Mouse (Mus musculus): ENCODE results near the gene Hexim1.

Gene Hexim1

DNA sequence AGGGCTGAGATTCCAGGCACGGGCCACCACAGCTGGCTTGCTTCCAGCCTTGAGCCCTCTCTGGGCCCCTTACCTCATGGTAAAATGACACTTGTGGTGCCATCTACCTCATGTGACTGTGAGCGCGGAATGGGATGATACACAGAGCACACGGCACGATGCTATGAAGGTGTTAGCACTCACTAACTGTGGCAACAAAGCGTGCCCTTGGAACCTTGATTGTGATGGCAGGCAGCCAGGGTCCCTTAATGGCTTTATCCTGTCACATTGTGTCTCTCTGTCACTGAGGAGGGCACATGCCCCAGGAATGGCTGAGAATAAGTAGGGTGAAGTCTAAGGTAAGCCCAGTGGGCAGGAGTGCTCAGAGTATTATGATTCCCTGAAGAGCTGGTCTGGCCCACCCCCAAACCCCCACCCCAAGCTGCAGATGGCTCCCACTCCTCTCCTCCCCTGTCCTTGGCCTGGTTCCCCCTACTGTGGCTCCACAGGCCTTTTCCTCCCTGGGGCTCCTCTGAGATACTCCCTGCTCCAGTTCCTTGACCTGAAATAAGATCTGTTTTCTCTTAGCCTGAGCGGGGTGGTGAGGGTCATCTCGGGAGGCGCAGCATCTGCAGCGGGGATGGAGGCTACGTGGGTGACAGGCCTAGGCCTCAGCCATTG lies 17.4 kb upstream of the Hexim1 start:
- no peak for DNase-seq (ENCODE audit: low spot score)

GRCm38 (mm10) chr11:103099352-103099940 lies 16.6 kb upstream of the Hexim1 start:
- no peak for DNase-seq (ENCODE audit: low spot score)

- no peak for DNase-seq (ENCODE audit: low spot score)
These were observed 15.7 kb upstream of the Hexim1 start for GRCm38 (mm10) chr11:103100361-103100760.

DNA sequence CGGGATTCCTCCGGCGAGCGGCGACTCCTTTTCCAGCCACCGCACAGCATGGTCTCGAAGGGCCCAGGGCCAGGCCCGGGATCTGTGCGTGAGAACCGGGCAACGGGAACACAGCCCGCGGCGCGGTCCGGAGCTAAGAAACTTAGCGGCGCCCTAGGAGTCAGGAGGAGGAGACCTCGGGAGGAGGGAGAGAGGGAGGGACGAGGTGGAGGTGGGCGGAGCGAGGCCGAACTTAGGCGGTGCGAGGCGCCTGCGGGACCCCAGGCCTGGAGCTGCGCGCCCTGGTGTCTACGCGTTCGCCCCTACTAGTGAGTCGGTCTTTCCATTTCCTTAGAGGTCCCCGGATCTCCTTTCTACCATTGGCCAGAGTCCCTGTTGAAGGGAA lies 14.6 kb upstream of the Hexim1 start, which contains the start of the genes Plcd3 and Acbd4:
Gene Plcd3, minus strand, starts transcription at position 178 of the 385 bp plus-strand sequence.
Gene Acbd4, plus strand, starts transcription at position 202 of the 385 bp plus-strand sequence.
- no peak for DNase-seq (ENCODE audit: low spot score)

GRCm38 (mm10) chr11:103101866-103102501 lies 14.0 kb upstream of the Hexim1 start:
- DNase-seq (ENCODE audit: low spot score) = no peak

DNA sequence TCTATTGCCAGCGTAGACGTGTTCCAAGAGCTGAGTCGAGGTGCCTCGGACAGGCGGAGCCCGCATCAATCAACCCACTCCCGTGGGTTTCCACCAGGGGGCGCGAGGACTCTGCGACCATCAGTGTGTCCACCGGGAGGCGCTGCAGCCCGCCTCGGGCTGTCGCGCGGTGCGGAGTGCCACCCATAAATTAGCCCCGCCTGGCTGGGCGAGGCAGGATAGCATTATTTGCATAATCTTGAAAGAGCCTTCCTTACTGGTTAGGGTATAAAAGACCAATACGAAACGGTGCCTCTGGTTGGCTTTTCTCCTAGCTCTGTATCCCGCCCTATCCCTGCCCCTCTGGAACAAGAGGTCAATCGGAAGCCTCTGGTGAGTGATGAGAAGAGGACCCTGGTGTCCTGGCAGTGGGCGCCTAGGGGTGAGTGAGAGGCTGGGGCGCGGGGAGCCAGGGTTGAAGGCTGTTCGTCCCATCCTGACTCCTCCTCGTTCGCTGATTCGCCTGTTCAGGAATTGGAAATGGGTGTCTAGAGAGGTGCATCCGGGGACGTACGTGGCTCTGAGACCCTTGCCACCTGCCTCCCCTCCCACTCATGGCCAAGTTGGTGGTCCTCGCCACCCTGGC lies 13.2 kb upstream of the Hexim1 start:
- peak; percentile 92 for DNase-seq (ENCODE audit: low spot score)

- no peak for DNase-seq (ENCODE audit: low spot score)
These were observed 12.4 kb upstream of the Hexim1 start for GRCm38 (mm10) chr11:103103621-103104020.

DNA sequence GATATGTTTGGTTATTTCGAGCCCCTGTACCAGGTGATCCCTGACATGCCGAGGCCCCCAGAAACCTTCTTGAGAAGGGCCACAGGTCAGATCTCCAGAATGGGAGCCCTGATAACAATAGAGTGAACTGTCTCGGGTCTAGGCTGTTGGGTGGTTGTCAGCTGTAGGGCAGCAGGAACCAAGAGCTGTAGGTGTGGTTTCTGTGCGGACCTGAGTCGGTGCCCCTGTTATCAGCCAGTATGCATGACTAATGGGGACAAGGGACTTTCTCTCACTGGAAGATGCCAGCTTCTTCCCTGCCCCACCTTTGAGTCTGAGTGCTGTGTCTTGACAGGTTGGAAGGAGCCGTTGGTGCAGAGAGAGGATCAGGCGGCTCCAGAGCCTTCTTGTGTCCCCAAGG lies 11.6 kb upstream of the Hexim1 start:
- DNase-seq (ENCODE audit: low spot score) = no peak

GRCm38 (mm10) chr11:103105180-103105725 lies 10.8 kb upstream of the Hexim1 start:
- no peak for DNase-seq (ENCODE audit: low spot score)

GRCm38 (mm10) chr11:103105810-103106209 lies 10.2 kb upstream of the Hexim1 start:
- no peak for DNase-seq (ENCODE audit: low spot score)

DNA sequence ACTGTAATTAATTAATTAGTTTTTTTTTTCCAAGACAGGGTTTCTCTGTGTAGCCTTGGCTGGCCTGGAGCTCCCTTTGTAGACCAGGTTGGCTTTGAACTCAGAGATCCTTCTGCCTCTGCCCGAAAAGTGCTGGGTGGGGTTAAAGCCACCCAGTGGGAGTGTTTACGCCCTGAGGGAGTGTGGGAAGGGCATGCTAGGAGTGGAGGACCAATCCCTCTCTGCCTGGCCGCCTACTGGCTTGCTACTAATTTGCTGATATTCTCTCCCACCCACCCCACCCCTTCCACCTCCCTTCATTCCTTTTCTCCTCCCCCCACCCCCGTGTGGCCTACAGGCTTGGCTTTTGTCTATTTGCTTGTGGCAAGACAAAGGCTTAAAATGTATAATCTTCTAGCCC lies 9.6 kb upstream of the Hexim1 start:
- no peak for DNase-seq (ENCODE audit: low spot score)

DNA sequence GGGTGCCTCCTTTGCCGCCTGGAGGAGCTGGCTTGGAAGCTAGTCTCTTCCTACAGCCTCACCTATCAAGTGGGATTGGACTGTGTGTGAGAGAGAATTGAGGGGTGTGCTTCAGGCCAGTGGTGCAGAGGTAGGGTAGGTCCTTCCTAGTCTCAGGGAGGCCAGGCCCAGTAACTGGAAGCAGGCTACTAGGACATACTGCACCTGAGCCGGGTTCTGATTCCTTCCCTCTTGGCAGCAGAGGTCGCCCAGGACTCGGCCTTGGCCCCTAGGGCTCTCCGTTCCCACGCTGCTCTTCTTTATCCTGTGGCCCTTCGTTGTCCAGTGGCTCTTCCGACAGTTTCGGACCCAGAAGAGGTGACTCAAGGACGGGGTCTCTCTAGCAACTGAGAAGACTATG lies 4.7 kb upstream of the Hexim1 start:
- no peak for DNase-seq (ENCODE audit: low spot score)

DNA sequence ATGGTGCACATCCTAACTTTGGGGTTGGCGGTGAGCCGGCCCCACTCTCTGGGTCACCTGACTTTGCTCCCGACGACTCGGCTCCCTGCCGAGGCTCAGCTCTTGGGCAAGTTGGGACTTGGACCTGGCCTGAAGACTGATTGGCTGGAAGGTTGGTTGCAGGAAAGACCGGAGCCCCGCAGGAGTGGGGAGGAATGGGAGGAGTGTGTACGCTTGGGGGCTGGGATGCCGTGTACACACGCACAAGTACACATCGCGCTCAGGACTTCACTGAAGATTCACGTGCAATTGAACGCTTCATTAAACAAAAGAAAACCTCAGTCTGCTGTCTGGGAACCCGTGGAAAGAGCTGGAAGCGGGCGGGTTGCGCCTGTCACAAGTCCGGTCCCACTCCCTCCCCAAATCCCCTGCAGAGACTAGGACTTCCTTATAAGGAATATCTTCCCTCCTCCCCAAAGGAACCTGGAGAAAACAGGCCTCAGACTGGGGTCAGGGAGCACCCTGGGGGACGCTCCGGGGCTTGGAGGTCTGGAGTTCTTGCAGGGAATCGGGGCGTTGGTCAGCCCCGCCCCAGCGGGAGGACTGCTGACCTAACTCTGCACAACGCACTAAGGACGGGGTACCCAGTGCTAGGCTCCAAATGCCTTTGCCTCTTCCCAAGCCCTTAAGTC lies 4.0 kb upstream of the Hexim1 start:
- DNase-seq (ENCODE audit: low spot score) = no peak

DNA sequence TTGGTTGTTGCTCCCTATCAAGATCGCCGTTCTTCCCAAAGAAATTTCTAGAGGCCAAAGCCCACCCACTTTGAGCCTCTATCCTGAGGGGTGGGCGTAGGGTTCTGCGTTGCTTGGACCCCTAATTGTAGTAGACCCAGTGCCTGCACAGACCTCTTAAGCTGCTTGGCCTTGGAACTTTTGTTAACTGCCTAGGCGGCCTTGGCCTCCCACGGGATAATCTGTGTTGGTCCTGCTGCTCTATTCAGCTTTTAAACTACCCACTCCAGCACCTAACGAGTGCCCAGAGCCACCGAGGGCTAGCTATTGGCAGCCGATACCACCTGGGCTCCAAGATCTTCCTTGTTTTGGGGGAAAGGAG lies 3.5 kb upstream of the Hexim1 start:
- DNase-seq (ENCODE audit: low spot score) = no peak

GRCm38 (mm10) chr11:103113005-103113404 lies 3.0 kb upstream of the Hexim1 start:
- DNase-seq (ENCODE audit: low spot score) = no peak

- no peak for DNase-seq (ENCODE audit: low spot score)
These were observed 2.3 kb upstream of the Hexim1 start for GRCm38 (mm10) chr11:103113771-103114170.

- DNase-seq (ENCODE audit: low spot score) = no peak
These were observed 1.6 kb upstream of the Hexim1 start for GRCm38 (mm10) chr11:103114270-103114943.

GRCm38 (mm10) chr11:103115163-103116007 lies 646 bp upstream of the Hexim1 start:
- DNase-seq (ENCODE audit: low spot score) = no peak

- no peak for DNase-seq (ENCODE audit: low spot score)
These were observed 1.0 kb downstream of the Hexim1 start for GRCm38 (mm10) chr11:103116959-103117590.

- DNase-seq (ENCODE audit: low spot score) = no peak
These were observed 1.6 kb downstream of the Hexim1 start for GRCm38 (mm10) chr11:103117591-103118009.

Data from urinary bladder, postnatal 10 days (tissue).